Mouse (Mus musculus) gastrocnemius, postnatal 25 days (tissue): ENCODE measurements at regions not wholly inside any gene's neighbourhood (a gene's known extent, or its start where the extent isn't known, plus 50 kb on each side); places are given as distances from the start of the nearest gene placed in this dataset.

ENCODE experiments used
- DNase-seq: peaks from one replicate; pipeline ENCODE4 v3.0.0; 2022

DNA sequence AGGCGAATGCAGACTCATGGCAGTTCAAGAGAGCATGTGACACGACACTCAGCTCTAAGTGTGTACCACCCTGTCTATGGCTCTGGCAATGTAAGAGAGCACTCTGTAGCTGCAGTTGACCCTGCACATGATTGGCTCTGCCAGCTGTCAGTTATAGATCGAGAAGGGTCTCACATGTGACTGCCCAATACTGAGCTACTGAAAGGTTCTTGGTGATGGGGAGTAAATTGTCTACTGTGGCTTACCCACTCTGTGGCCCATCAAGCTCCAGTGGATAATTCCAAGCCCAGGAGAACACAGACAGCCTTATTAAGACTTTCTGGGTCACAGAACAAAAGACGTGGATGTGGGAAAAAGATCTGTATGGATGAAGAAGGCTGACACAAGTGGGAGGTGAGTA lies 920.3 kb downstream of the A830018L16Rik start:
- no peak for DNase-seq

DNA sequence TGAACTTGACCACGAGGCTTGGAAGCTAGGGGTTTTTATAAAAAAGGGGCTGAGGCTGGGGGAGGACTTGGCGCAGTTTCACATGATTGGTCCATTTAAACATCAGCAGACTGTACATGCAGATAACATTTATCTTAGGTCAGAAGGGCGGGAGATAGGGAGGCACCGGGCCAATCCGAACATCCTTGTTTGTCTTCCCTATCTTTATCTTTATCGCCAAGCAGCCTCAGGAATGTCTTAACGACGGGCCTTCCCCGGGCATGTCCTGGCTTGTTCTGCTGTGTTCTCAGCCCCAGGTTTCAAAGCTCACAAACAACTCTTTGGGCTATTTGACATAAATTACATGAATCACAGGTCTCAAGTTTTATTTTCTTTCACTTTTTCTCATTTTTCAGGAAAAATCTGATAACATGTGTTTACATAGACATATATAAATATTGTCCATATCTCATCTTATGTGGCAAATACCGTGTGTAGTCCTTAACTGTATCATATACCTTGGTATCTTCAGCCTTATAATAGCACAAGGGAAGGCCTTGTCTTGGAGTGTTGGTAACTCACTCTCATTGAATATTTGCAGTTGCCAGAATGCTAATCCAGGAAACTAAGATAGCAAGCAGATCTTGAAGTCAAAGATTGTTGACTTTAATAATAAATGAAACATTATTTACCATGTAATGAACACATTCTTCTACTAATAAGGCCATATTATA lies 931.0 kb downstream of the A830018L16Rik start:
- no peak for DNase-seq

DNA sequence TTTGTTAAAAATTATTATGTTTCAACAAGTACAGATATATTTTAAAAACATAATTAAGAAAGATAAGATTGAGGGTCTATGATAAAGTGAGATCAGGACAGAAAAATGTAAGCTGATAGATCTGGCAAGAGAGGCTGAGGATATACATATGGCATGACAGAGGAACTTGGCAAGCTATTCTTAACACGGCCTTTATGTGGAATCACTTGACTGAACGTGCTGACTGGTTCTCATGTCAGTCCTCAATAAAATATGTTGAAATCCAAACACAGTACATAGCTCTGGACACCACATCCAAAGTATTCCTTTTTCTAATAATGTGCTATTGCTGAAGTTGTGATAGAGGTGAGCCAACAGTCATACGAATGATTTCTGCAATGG lies 931.5 kb downstream of the A830018L16Rik start:
- no peak for DNase-seq

GRCm38 (mm10) chr1:12354531-12354930 lies 940.6 kb downstream of the A830018L16Rik start:
- DNase-seq = no peak

- no peak for DNase-seq
These were observed 954.0 kb downstream of the A830018L16Rik start for GRCm38 (mm10) chr1:12367872-12368271.

DNA sequence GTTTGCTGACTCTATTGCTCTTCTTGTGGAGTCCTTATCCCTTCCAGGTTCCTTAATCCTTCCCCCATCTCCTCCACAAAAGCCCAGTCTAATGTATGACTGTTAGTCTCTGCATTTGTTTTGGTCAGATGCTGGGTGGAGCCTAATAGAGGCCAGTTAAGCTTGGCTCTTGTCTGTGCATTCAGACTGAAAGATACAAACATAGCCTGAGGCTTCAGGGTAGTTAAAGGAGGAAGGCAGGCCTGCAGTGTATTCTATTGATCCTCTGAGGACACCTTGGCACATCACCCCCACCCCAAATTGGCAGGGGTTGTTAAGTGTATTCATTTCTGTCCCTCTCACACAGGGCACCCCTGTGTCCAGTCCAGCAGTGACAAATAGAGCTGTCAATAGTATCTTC lies 959.1 kb downstream of the A830018L16Rik start:
- no peak for DNase-seq

DNA sequence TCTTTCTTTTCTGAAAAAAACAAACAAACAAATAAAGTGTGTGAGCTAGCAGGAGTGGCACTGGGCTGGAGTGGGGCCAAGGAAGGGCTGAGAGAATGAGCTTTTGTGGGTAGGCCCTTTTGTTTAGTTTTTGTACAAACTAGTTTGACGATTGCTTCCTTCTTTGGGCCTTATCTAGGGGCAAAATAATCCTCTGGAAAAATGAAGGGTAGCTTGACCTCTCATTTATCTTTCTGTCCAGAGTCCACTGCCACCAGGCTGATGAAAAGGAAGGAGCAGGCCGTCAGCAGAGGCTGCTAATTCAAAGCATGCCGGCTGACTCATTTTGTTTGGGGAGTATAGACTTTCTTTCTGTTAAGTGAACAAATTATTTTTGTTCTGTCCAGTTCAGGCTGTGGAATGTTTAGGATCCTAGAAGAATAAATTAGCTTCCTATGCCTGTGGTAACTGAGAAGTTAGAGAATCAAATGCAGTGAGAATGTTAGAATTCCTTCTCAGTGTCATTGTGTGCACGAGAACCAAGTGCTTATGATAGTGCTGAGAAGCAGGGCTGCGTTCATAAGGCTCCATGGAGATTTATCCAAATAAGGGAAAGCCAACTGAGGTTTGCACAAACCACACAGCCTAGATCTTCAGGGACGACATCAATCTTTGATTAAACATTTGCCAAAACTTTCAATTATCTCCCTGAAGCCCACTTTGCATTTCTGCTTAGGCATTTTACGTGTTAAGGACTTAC lies 984.4 kb downstream of the A830018L16Rik start:
- no peak for DNase-seq

DNA sequence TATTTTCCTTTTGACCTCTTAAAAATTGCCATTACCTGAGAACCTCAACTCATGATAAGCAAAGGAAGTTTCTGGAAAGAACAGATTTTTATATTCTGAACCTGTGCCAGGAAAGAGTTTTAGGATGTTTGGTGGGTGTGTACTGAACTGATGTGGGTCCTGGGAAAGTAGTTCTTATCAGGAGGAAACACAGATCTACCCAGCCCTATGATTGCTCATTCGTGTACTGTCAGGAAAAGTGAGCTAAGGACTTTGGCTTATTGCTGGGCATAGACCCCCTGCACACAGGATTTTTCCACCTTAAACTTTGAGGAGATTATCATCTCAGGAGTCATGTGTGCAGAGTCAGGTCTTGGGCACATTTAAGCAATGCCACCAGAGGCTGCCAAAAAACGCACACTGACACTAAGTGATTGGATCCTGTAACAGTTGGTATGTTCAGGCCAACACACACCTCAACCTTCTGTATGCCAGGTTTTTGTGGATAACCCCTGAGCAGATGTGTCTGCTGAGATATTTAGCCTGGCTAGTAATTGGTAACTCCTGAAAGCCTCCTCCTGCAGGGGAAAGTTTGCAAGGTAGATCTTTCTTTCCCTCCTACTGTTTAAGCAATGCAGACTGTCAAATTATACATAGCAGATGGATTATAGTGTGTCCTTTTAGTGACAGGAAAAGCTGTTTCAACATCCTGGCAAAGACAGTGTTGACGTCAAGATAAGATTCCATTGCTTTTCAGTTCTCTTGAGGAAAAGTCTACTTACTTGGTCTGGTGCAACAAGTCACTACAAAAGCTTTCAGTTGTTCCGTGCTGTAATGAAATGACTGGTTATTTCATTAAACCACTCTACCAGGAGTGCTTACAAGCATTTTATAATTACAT lies 991.7 kb downstream of the A830018L16Rik start:
- no peak for DNase-seq

GRCm38 (mm10) chr1:12409738-12410523 lies 996.0 kb downstream of the A830018L16Rik start:
- no peak for DNase-seq

GRCm38 (mm10) chr1:12410524-12410886 lies 996.6 kb downstream of the A830018L16Rik start:
- no peak for DNase-seq

DNA sequence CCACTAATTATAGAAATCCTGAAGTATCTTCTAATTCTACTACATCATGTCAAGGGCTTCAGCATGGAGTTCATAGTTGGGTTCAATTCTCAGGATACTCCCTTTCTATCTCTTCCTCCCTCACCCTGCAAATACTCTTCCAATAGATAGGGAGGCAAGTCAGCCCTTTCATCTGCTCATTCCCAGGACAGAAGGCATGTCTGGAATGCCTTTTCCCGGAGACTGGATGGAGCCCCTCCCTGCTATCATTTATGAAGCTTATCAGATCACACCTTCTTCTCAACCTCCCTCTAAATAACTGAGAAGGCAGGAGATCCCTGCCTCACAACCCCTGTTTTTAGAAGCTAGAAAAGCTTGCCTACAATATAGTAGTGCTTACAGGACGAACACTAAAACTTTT lies 1010.6 kb downstream of the A830018L16Rik start:
- no peak for DNase-seq

DNA sequence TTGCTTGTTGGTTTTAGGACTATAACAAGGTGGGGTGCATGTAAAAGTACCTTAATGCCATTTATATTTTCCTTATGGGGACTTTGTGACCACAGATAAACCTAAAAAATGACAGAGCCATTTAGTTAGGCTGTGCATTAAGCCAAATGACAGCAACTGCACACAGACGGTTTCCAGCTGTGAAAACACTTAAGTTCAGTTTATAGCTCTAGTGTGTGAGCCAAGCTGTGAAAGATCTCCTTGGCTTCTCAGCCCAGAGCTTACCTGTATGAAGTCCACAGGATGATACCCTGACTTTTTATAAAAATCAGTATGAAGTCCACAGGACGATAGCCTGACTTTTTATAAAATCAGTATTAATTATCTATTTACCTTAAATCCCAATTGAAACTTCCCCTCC lies 1024.0 kb downstream of the A830018L16Rik start:
- no peak for DNase-seq

DNA sequence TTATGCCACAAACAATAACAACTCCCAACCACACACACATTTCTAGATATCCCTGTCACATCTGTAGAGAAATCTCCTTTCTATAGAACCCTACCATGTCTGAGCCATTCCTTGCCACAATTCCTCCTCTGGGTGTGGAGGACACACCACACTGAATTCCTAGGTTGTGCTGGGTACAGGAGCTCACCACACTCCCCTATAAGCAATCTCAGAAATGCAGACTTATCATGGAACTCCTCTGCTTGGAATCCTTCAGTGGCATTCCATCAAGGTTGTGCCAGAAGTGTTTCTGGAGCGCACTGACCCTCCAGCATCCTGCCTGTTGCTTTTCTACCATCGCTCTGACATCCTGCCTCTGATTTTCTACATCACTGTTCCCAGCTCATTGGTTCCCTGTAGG lies 1052.3 kb downstream of the A830018L16Rik start:
- no peak for DNase-seq

GRCm38 (mm10) chr1:12478983-12479763 lies 1065.3 kb downstream of the A830018L16Rik start:
- DNase-seq = no peak

DNA sequence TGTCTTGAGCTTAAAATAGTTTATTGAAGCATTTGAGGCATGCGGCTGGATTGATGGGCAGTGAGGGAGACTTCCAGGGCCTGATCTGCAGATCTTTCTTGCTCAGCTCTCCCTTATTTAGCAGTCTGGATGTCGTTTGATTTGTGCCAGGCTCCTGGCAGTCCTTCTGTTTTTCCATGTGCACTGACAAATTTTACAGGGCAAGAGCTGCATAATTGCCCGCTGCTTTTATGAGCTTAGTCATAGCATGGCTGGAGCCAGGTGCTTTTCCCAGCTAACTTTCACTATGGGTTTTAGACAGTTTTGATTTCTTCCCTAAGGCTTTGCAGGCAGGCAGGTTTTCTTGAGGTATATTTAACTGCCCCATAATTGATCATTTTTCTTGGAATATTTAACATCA lies 1086.5 kb downstream of the A830018L16Rik start:
- no peak for DNase-seq

- no peak for DNase-seq
These were observed 1094.1 kb downstream of the A830018L16Rik start for GRCm38 (mm10) chr1:12507997-12508396.

GRCm38 (mm10) chr1:12510129-12510816 lies 1096.4 kb downstream of the A830018L16Rik start:
- peak; percentile 6 for DNase-seq

GRCm38 (mm10) chr1:12519601-12520000 lies 1105.7 kb downstream of the A830018L16Rik start:
- no peak for DNase-seq

GRCm38 (mm10) chr1:12555859-12556258 lies 1142.0 kb downstream of the A830018L16Rik start:
- DNase-seq = no peak

DNA sequence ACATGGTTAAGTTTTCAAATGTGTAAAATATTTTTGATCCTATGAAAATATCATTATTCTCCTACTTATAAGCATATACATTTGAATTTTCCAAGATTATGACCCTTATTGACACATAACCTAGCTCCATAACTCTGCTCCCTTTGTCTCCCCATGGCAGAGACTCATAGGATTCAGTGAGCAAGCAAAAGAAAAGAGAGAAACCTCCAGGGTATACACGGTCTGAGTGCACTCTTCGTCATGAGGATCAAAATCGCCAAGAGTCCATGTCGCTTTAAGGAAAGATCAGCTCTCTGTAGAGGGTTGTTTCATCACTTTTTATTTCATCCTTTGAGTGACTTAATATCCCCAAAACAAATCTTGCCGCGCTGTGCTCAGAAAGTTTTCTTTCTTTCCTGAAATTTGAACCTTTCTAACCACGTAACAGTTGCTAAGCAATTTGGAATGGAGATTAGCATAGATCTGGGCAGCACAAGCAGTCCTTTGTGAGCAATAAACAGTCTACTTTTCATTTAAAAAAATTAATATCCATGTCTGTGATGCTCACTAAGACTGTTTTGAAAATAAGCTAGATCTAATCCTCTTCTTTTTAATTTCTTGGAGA lies 1158.0 kb downstream of the A830018L16Rik start:
- DNase-seq = no peak
